Mouse (Mus musculus) myocyte (in vitro differentiated cells): ENCODE data around the gene Cdc73. TPM values are rescaled to one million over a fixed set of nuclear protein-coding genes. Genes with fewer than 3 reads are reported as not detected.

Source experiments
- H3K27me3 ChIP-seq: one replicate; pipeline ENCODE4 v1.6.1; 2011; ENCODE audit not compliant: control insufficient read depth, insufficient read depth, insufficient read length
- H3K36me3 ChIP-seq: one replicate; pipeline ENCODE4 v1.6.1; 2011; ENCODE audit not compliant: control insufficient read depth, insufficient read depth
- H3K4me2 ChIP-seq: one replicate; pipeline ENCODE4 v1.6.1; 2011; ENCODE audit warnings: low read depth, control low read depth
- H3K4me3 ChIP-seq: one replicate; pipeline ENCODE4 v1.5.1; 2011; ENCODE audit warnings: mild to moderate bottlenecking, control low read depth, moderate library complexity
- H3K79me2 ChIP-seq: one replicate; pipeline ENCODE4 v1.6.1; 2011; ENCODE audit not compliant: control insufficient read depth, insufficient read depth
- H3ac ChIP-seq: one replicate; pipeline ENCODE4 v1.6.1; 2011; ENCODE audit not compliant: control insufficient read depth, insufficient read length
- CEBPB ChIP-seq: IDR thresholded peaks from 2 replicates; pipeline ENCODE4 v1.6.1; 2011; ENCODE audit warnings: mild to moderate bottlenecking, moderate library complexity; ENCODE audit not compliant: poor library complexity, insufficient read depth, severe bottlenecking
- E2F4 ChIP-seq: IDR thresholded peaks from one replicate; pipeline ENCODE4 v1.6.1; 2011; ENCODE audit warnings: mild to moderate bottlenecking, control low read depth, moderate library complexity; ENCODE audit not compliant: insufficient read depth
- MAX ChIP-seq: IDR thresholded peaks from one replicate; pipeline ENCODE4 v1.6.1; 2011; ENCODE audit warnings: low read depth, mild to moderate bottlenecking, control low read depth
- MYOD1 ChIP-seq, 3 experiments: IDR thresholded peaks; one replicate each; pipeline ENCODE4 v1.6.1; 2011; ENCODE audit warnings: control low read depth in 2 of 3, low read depth in 2 of 3, mild to moderate bottlenecking in 2 of 3, moderate library complexity in 1 of 3; ENCODE audit not compliant: insufficient read length in 2 of 3, control insufficient read depth in 1 of 3
- MYOG ChIP-seq, 3 experiments: IDR thresholded peaks; one replicate each; pipeline ENCODE4 v1.6.1; 2011; ENCODE audit warnings: control low read depth in 2 of 3, low read depth in 2 of 3, mild to moderate bottlenecking in 2 of 3; ENCODE audit not compliant: insufficient read length in 2 of 3, control insufficient read depth in 1 of 3, insufficient read depth in 1 of 3
- POLR2A ChIP-seq: IDR thresholded peaks from one replicate; pipeline ENCODE4 v1.6.1; 2011; ENCODE audit warnings: low read depth, mild to moderate bottlenecking, control low read depth, moderate library complexity; ENCODE audit not compliant: insufficient read length
- POLR2AphosphoS2 ChIP-seq: IDR thresholded peaks from one replicate; pipeline ENCODE4 v1.6.1; 2011; ENCODE audit warnings: low read depth, control low read depth; ENCODE audit not compliant: insufficient read length
- REST ChIP-seq: IDR thresholded peaks from one replicate; pipeline ENCODE4 v1.6.1; 2011; ENCODE audit warnings: mild to moderate bottlenecking, control low read depth, moderate library complexity; ENCODE audit not compliant: insufficient read depth, insufficient read length
- SRF ChIP-seq: IDR thresholded peaks from one replicate; pipeline ENCODE4 v1.6.1; 2011; ENCODE audit warnings: low read depth; ENCODE audit not compliant: control insufficient read depth, insufficient read length
- TCF12 ChIP-seq: IDR thresholded peaks from one replicate; pipeline ENCODE4 v1.6.1; 2011; ENCODE audit warnings: mild to moderate bottlenecking, control low read depth; ENCODE audit not compliant: poor library complexity, insufficient read depth, severe bottlenecking
- TCF3 ChIP-seq: IDR thresholded peaks from one replicate; pipeline ENCODE4 v1.6.1; 2011; ENCODE audit warnings: low read depth, control low read depth; ENCODE audit not compliant: insufficient read length
- USF1 ChIP-seq: IDR thresholded peaks from one replicate; pipeline ENCODE4 v1.6.1; 2011; ENCODE audit warnings: low read depth, mild to moderate bottlenecking, control low read depth, moderate library complexity
- polyA plus RNA-seq: library from polyadenylated mRNA; unstranded; fragments of >200 nt; fragmentation: generic; extraction: Trizol; gene quantifications from one replicate; pipeline ENCODE4 v1.2.1, GENCODE M21; 2012; ENCODE audit warnings: missing spikeins

Gene Cdc73
- polyA plus RNA-seq, 1 experiment = 15.6 TPM

DNA sequence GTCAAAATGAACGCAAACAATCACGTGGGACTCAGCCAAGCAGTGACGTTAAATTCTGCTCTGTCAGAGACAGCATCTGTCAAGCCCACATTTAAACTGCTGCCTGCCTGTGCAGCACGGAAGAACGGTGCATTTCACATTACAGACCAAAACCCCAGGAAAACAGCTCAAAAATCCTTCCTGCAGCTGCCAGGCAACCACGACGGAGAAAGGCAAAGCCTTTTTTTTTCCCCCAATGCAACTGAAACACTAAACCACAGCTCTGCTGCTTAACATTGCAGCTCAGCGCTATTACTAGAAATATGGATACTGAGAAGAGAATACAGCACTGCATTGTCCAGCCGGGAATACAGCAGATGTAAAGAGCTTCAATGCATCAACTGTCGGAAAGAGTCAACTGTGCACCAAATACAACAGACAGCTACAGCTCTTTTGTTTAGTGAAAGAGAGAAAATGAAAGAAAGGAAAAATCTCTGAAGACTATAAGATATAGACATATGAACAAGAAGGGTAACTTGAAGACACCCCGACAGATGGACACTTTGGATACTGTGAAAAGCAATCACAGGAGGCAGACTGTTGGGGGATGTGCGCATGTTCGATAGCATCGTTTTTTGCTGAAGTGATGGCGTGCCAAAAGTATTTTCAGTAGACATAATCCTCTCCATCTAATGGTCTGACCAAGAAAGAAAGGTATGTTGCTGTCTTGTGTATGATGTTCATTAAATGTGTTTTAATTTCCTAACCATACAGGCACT is 61.9 kb downstream of the Cdc73 start, which contains the start of gene B3galt2:
Gene B3galt2 (plus strand): TSS at position 15 of the 758 bp plus-strand sequence.
- Histone ChIP-seq H3K79me2 (peaks cover 11% of the 10 kb centered on the region), H3K27me3 (no peaks in the 10 kb centered on the region), H3K4me2 (peak within 1 kb of the TSS; percentile 37), H3ac (no peak within 1 kb of the TSS), H3K4me3 (no peak within 1 kb of the TSS), H3K36me3 (no peaks in the 10 kb centered on the region)
- TF ChIP-seq USF1 (no peak), TCF3 (no peak), TCF12 (no peak), E2F4 (no peak), REST (no peak), POLR2AphosphoS2 (no peak), MYOD1 (IDR thresholded peaks at IDR 0.05; ENCODE audit: control insufficient read depth in 1 of 3, insufficient read length in 2 of 3, low read depth in 2 of 3) (peak in 1 of 3 experiments; percentile 3), MYOG (IDR thresholded peaks at IDR 0.05; ENCODE audit: control insufficient read depth in 1 of 3, insufficient read depth in 1 of 3, insufficient read length in 2 of 3, low read depth in 2 of 3) (no peak), MAX (no peak)

DNA sequence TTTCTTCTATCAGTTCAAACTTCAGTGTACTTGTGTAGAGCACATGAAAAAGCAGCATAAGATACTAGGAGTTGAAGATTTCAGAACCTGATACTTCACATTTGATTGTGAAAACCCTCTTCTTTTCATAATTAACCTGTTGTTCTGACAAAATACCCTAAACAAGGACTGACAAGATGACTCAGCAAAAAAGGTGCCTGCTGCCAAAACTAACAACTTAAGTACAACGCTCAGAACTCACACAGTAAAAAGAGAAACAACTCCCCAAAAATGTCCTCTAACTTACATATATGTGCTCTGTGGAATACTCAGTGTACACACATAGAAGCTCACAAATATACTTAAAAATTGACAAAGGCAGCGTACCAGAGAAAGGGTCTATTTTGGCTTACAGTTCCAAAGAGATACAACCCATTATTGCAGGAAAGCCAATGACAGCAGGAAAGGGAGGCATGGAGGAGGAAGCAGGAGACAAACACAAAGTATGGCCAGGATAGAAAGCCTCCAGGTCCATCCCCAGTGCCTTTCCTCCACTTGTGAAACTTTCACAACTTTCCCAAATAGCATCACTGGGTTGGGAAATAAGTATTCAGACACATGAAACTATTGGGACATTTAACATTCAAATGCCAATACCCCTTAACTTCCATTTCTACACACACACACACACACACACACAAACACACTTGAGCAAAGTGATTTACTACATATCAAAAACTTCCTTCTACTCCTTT is 69.7 kb downstream of the Cdc73 start:
- Histone ChIP-seq H3K36me3 (peaks cover 16% of the 10 kb centered on the region), H3K4me2 (no peak overlapping the region), H3K79me2 (peaks cover 7% of the 10 kb centered on the region), H3K27me3 (no peaks in the 10 kb centered on the region), H3K4me3 (no peak overlapping the region), H3ac (no peak overlapping the region)
- TF ChIP-seq MAX = no peak
- TF ChIP-seq E2F4 = no peak
- no peak for TF ChIP-seq POLR2A
- no peak for TF ChIP-seq REST
- no peak for TF ChIP-seq SRF
- no peak for TF ChIP-seq CEBPB
- TF ChIP-seq MYOG (IDR thresholded peaks at IDR 0.05; ENCODE audit: control insufficient read depth in 1 of 3, insufficient read depth in 1 of 3, insufficient read length in 2 of 3, low read depth in 2 of 3) = no peak
- no peak for TF ChIP-seq POLR2AphosphoS2
- TF ChIP-seq TCF3 = no peak

DNA sequence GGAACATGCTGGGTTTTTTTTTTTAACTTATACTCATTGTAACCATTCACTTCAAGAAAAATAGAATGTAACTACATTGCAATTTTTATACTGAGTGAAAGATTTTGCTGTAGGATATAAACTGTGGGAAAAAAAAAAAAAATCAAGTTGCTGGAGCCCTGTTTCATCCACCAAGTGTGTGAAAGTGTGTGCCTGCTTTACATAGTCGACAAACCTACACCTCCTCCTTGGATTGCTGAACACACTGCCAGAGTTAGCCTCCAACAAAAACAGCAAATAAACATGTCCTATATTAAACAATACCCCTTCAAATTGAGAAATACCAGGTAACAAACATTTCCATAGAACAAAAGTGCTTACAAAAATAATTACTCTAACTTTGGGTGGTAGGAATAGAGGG is 70.3 kb downstream of the Cdc73 start:
- TF ChIP-seq TCF3 (no peak), SRF (no peak), MYOD1 (IDR thresholded peaks at IDR 0.05; ENCODE audit: control insufficient read depth in 1 of 3, insufficient read length in 2 of 3, low read depth in 2 of 3) (no peak), POLR2AphosphoS2 (no peak), POLR2A (no peak), CEBPB (no peak), E2F4 (no peak), MAX (no peak), MYOG (IDR thresholded peaks at IDR 0.05; ENCODE audit: control insufficient read depth in 1 of 3, insufficient read depth in 1 of 3, insufficient read length in 2 of 3, low read depth in 2 of 3) (no peak), USF1 (no peak), TCF12 (no peak), REST (no peak)
- peaks cover 22% of the 10 kb centered on the region for H3K36me3 ChIP-seq
- peaks cover 5% of the 10 kb centered on the region for H3K79me2 ChIP-seq
- no peaks in the 10 kb centered on the region for H3K27me3 ChIP-seq
- H3K4me2 ChIP-seq = no peak overlapping the region
- no peak overlapping the region for H3ac ChIP-seq
- H3K4me3 ChIP-seq = no peak overlapping the region

DNA sequence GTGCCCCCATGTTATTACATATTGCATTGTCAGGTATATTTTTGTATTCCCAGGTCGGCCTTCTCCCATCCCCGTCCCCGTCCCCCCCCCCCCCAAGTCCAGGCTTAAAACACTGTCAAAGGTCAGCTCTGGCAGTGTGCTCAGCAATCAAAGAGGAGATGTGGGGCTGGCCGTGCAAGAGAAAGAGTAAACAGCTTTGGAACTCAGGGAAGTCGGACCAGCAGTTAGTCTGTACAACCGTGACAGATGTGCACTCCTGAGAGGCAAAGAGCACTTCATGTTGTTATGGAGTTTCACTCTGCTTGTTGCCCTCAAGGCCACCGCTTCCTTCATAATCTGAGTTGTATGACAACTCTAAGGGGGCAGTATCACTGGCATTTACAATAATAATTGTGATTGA is 71.4 kb downstream of the Cdc73 start:
- Histone ChIP-seq H3K4me2 (no peak overlapping the region), H3K4me3 (no peak overlapping the region), H3K36me3 (peaks cover 30% of the 10 kb centered on the region), H3ac (no peak overlapping the region), H3K79me2 (peaks cover 5% of the 10 kb centered on the region), H3K27me3 (no peaks in the 10 kb centered on the region)
- TF ChIP-seq SRF = no peak
- no peak for TF ChIP-seq CEBPB
- no peak for TF ChIP-seq TCF12
- no peak for TF ChIP-seq MAX
- TF ChIP-seq MYOG (IDR thresholded peaks at IDR 0.05; ENCODE audit: control insufficient read depth in 1 of 3, insufficient read depth in 1 of 3, insufficient read length in 2 of 3, low read depth in 2 of 3) = no peak
- TF ChIP-seq POLR2A = no peak
- no peak for TF ChIP-seq TCF3
- no peak for TF ChIP-seq POLR2AphosphoS2
